Mouse (Mus musculus) intestine, postnatal 0 days (tissue): Measurements from ENCODE around the gene Wfikkn1. TPM values are rescaled to one million over a fixed set of nuclear protein-coding genes. Genes with fewer than 3 reads are reported as not detected.

ENCODE experiments used
- ATAC-seq: fragments of 200-750 bp; cut with Nextera tagmentation; 2 replicates; pipeline ENCODE4 v1.8.0; 2017; ENCODE audit warnings: mild to moderate bottlenecking, moderate TSS enrichment, moderate library complexity
- H3K27ac ChIP-seq: fragments of 300-500 bp; sonication (generic); 2 replicates; pipeline ENCODE4 v1.5.1; 2014; ENCODE audit warnings: mild to moderate bottlenecking, low read depth, low read length, moderate library complexity
- H3K27me3 ChIP-seq: fragments of 300-500 bp; sonication (generic); replicated peaks from 2 replicates; pipeline ENCODE4 v1.6.1; 2014; ENCODE audit warnings: low read length, mixed read lengths; ENCODE audit not compliant: control insufficient read depth, insufficient read depth
- H3K36me3 ChIP-seq: fragments of 300-500 bp; sonication (generic); 2 replicates; pipeline ENCODE4 v1.6.1; 2014; ENCODE audit warnings: mild to moderate bottlenecking, moderate library complexity; ENCODE audit not compliant: control insufficient read depth, insufficient read depth
- H3K4me1 ChIP-seq: fragments of 300-500 bp; sonication (generic); replicated peaks from 2 replicates; pipeline ENCODE4 v1.6.1; 2014; ENCODE audit warnings: antibody characterized with exemption, low read length, mixed read lengths; ENCODE audit not compliant: control insufficient read depth, insufficient read depth
- H3K4me2 ChIP-seq: fragments of 300-500 bp; sonication (generic); replicated peaks from 2 replicates; pipeline ENCODE4 v1.6.1; 2014; ENCODE audit warnings: low read depth, mild to moderate bottlenecking, moderate library complexity
- H3K4me3 ChIP-seq: fragments of 300-500 bp; sonication (generic); 2 replicates; pipeline ENCODE4 v1.5.1; 2014; ENCODE audit warnings: low read depth, low read length
- H3K9ac ChIP-seq: fragments of 300-500 bp; sonication (generic); 2 replicates; pipeline ENCODE4 v1.6.1; 2014; ENCODE audit warnings: mild to moderate bottlenecking, low read depth, low read length
- H3K9me3 ChIP-seq: fragments of 300-500 bp; sonication (generic); 2 replicates; pipeline ENCODE4 v1.6.1; 2016; ENCODE audit warnings: mixed run types; ENCODE audit not compliant: control insufficient read depth
- CTCF ChIP-seq: sonication (generic); IDR thresholded peaks from 2 replicates; pipeline ENCODE4 v1.5.1; 2016; ENCODE audit warnings: low read depth, mild to moderate bottlenecking, control low read depth, antibody characterized with exemption, moderate library complexity
- WGBS: fragments of 180-500 bp; shearing (Covaris S2); extraction: QIAGEN DNeasy Blood & Tissue Kit; methylation state at CpG from one replicate; pipeline ENCODE4 v1.1.7; 2014; 5-methylcytosine and 5-hydroxymethylcytosine counted together
- polyA plus RNA-seq: library from polyadenylated mRNA; unstranded; fragments of >200 nt; fragmentation: Nextera tagmentation; extraction: Ambion mirVana; gene quantifications from 2 replicates; pipeline ENCODE4 v1.2.1, GENCODE M21; 2015

Gene Wfikkn1
- polyA plus RNA-seq, 1 experiment from 2014 or later = 0.14 TPM

DNA sequence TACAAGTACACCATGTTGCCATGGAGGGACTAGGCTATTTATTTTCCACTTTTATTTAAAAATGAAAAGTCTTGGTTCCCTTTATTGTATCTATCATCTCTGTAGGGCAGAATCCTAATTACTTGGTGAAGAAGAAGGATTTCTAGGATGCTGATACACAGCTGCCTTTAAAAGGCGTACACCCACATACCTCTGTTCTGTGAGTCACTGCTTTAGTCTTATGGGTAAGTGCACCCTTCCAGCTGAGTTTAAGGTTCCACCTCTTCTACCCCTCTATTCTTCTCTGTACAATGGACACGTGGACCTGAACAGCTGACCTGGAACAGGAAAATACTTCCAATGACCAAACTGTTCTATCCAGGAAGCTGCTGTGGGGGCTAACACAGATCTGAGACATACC lies 27.0 kb upstream of the Wfikkn1 start:
- H3K27ac ChIP-seq = no peak overlapping the region
- no peaks in the 10 kb centered on the region for H3K27me3 ChIP-seq
- H3K9ac ChIP-seq = no peak overlapping the region
- WGBS = 89% methylated on average over 2 of the region's 2 CpGs
- no peaks in the 10 kb centered on the region for H3K9me3 ChIP-seq
- no peak overlapping the region for H3K4me3 ChIP-seq
- H3K4me1 ChIP-seq = peaks cover 6% of the 10 kb centered on the region
- no peak for ATAC-seq
- H3K36me3 ChIP-seq = no peaks in the 10 kb centered on the region
- H3K4me2 ChIP-seq = no peak overlapping the region
- no peak for TF ChIP-seq CTCF

DNA sequence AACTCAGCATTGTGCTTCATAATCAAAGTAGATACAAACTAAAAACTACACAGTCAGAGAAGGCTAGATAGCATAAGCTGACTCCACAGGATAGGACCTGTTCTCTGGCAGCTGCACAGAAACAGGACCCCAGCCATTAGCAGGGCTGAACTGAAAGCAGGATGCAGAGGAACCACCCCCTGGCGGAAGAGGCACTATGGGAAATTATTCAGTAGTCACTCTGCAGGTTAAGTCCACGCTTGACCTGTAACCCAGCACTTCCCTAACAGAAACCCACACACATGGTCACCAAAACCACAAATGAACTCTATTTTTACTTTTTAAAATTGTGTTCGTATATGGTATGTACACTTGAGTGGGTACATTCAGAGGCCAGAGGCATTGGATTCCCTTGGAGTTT lies 22.4 kb upstream of the Wfikkn1 start:
- no peaks in the 10 kb centered on the region for H3K4me1 ChIP-seq
- H3K4me3 ChIP-seq = no peak overlapping the region
- H3K36me3 ChIP-seq = peaks cover 5% of the 10 kb centered on the region; the same call in 1 of the 2 replicates
- no peaks in the 10 kb centered on the region for H3K9me3 ChIP-seq
- no peaks in the 10 kb centered on the region for H3K27me3 ChIP-seq
- no peak for ATAC-seq
- no peak overlapping the region for H3K4me2 ChIP-seq
- TF ChIP-seq CTCF = no peak
- H3K27ac ChIP-seq = no peak overlapping the region
- no peak overlapping the region for H3K9ac ChIP-seq
- WGBS = 88% methylated on average over 3 of the region's 3 CpGs

DNA sequence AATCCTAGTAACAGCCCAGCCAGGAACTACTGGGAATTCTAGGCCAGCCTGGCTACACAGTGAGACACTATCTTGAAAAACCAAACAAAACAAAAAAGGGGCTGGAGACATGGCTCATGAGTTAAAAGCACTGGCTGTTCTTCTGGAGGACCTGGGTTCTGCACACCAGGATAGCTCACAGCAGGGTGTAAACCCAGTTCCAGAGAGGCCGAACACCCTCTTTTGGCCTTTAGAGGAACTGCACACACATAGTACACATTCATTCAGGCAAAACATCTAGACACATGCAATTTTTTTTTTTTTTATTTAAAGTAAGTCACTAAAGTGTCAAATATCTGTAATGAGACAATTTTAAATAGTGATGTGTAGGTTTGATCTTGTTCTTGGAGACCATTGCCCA lies 19.5 kb upstream of the Wfikkn1 start:
- Histone ChIP-seq H3K36me3 (peaks cover 5% of the 10 kb centered on the region; the same call in 1 of the 2 replicates), H3K4me1 (no peaks in the 10 kb centered on the region), H3K4me2 (no peak overlapping the region), H3K9ac (no peak overlapping the region), H3K9me3 (no peaks in the 10 kb centered on the region), H3K4me3 (no peak overlapping the region), H3K27ac (no peak overlapping the region), H3K27me3 (no peaks in the 10 kb centered on the region)
- no peak for ATAC-seq
- WGBS = 97% methylated on average over 1 of the region's 1 CpGs
- no peak; the same call in 1 of the 2 replicates for TF ChIP-seq CTCF

DNA sequence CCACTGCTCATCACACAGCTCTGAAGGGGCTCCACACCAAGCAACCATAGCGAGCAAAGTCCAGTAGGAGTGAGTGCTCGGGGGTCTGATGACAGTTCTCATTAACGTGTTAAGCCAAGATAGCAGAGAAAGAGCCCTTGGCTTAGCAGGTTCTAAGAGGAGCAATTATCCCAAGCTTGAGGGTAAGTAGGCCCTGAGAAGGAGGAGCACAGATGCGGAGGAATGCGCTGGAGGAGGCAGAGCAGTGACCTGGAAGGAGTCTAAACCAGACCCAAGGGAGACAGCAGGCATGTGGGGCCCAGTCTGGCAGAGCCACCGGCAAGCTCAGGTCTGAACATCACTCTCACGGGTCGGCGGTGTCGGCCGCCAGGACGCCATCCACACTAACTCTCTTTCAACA lies 15.2 kb upstream of the Wfikkn1 start:
- Histone ChIP-seq H3K27me3 (no peaks in the 10 kb centered on the region), H3K4me2 (no peak overlapping the region), H3K4me3 (no peak overlapping the region), H3K4me1 (no peaks in the 10 kb centered on the region), H3K36me3 (peaks cover 6% of the 10 kb centered on the region; the same call in 1 of the 2 replicates), H3K27ac (no peak overlapping the region), H3K9ac (no peak overlapping the region), H3K9me3 (no peaks in the 10 kb centered on the region)
- TF ChIP-seq CTCF = no peak
- ATAC-seq = no peak
- WGBS = 76% methylated on average over 12 of the region's 12 CpGs

DNA sequence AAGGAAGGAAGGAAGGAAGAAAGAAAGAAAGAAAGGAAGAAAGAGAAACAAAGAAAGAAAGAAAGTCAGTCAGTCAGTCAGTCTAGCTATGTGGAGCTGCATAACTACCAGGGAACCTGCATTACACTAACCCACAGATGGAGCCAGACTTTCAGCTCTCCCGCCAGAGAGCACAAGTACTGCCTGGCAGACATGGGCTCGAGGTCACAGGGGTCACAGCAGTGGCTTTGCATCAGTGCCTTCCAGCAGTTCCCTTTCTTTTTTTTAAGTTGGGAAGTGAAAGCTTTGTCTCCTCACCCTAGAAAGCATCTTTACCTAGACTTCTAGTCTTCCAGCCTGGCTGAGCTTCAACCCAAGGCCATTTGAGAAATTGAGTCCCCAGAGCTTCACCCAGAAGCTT lies 14.8 kb upstream of the Wfikkn1 start:
- H3K9me3 ChIP-seq = no peaks in the 10 kb centered on the region
- no peaks in the 10 kb centered on the region for H3K27me3 ChIP-seq
- no peak for TF ChIP-seq CTCF
- no peak overlapping the region for H3K9ac ChIP-seq
- no peak overlapping the region for H3K4me2 ChIP-seq
- 55% methylated on average over 2 of the region's 2 CpGs for WGBS
- H3K36me3 ChIP-seq = 0 out of 2 replicates have a peak, but pooled peaks cover 6% of the 10 kb centered on the region
- H3K27ac ChIP-seq = no peak overlapping the region
- H3K4me3 ChIP-seq = no peak overlapping the region
- H3K4me1 ChIP-seq = no peaks in the 10 kb centered on the region
- no peak for ATAC-seq

DNA sequence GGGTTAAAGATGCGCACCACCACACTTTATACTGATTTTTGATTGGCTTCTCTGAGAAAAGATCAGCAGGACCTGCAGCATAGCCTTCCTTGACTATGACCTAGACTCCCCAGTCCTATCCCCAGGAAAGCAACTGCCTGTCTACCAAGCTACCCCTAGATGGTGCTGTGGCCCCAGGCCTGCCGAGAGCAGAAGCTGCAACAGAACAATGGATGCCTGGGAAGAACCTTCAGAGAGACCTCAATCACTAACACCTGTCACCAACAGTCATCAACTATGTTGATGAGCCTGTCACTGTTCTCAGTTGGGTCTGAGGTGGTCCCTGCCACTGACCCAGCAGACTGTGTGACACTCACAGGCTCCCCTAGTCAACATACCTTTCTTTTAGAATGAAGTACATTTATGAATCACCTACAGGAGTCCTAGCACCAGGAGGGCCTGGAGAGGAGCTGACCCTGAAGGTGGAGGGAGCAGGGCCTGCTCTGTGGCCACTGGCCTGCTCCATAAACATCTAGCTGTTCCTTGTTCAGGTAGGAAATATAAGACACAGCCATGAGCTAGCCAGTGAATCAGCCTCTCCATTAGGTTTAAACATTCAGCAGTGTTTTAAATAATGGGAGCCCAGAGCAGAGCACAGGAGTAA lies 13.4 kb upstream of the Wfikkn1 start:
- H3K9ac ChIP-seq = no peak overlapping the region
- H3K27me3 ChIP-seq = no peaks in the 10 kb centered on the region
- H3K36me3 ChIP-seq = peaks cover 13% of the 10 kb centered on the region; the same call in 1 of the 2 replicates
- no peaks in the 10 kb centered on the region for H3K9me3 ChIP-seq
- no peak overlapping the region for H3K4me2 ChIP-seq
- no peaks in the 10 kb centered on the region for H3K4me1 ChIP-seq
- WGBS = 34% methylated on average over 2 of the region's 2 CpGs
- peak; percentile 73 for ATAC-seq
- no peak overlapping the region for H3K4me3 ChIP-seq
- H3K27ac ChIP-seq = no peak overlapping the region
- peak; percentile 99 for TF ChIP-seq CTCF

DNA sequence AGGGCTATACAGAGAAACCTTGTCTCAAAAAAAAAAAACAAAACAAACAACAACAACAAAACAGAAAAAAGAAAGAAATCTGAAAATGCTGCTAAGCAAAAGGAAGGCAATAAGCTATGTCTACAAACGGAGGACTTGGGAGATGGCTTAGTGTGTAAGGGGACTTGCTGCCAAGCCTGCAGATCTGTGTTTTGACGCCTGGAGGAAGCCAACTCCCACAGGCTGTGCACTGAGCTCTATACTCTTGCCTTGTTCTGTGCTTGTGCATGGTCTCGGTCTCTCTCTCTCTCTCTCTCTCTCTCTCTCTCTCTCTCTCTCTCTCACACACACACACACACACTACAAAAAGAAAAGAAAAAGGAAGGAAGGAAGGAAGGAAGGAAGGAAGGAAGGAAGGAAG lies 8.2 kb upstream of the Wfikkn1 start:
- Histone ChIP-seq H3K4me1 (no peaks in the 10 kb centered on the region), H3K36me3 (peaks cover 40% of the 10 kb centered on the region; the same call in 1 of the 2 replicates), H3K9ac (no peak overlapping the region), H3K4me2 (no peak overlapping the region), H3K27ac (no peak overlapping the region), H3K4me3 (no peak overlapping the region), H3K9me3 (no peaks in the 10 kb centered on the region), H3K27me3 (no peaks in the 10 kb centered on the region)
- no peak for TF ChIP-seq CTCF
- ATAC-seq = no peak
- WGBS = 88% methylated on average over 3 of the region's 3 CpGs
